Mouse (Mus musculus) heart, adult 9 months (tissue): ENCODE data around the gene Zdhhc25.

Experiments
- DNase-seq, 2 experiments: peaks; one replicate each; pipeline ENCODE4 v3.0.0; 2022; ENCODE audit warnings: low spot score in 2 of 2

Zdhhc25 gene

GRCm38 (mm10) chr15:88600002-88600401 lies at the start of gene Zdhhc25:
Gene Zdhhc25, plus strand, starts transcription at chr15:88600302.
- DNase-seq: no peak

- no peak for DNase-seq
These were observed 47.2 kb upstream of the Zdhhc25 start for GRCm38 (mm10) chr15:88552852-88553251.

GRCm38 (mm10) chr15:88555476-88555875 lies 44.6 kb upstream of the Zdhhc25 start:
- DNase-seq: no peak

GRCm38 (mm10) chr15:88560637-88561036 lies 39.5 kb upstream of the Zdhhc25 start:
- DNase-seq: no peak

GRCm38 (mm10) chr15:88561058-88561730 lies 38.9 kb upstream of the Zdhhc25 start:
- no peak for DNase-seq

GRCm38 (mm10) chr15:88565307-88565706 lies 34.8 kb upstream of the Zdhhc25 start:
- no peak for DNase-seq

GRCm38 (mm10) chr15:88565806-88566205 lies 34.3 kb upstream of the Zdhhc25 start:
- no peak for DNase-seq

GRCm38 (mm10) chr15:88570697-88571096 lies 29.4 kb upstream of the Zdhhc25 start:
- no peak for DNase-seq

- no peak for DNase-seq
These were observed 20.6 kb upstream of the Zdhhc25 start for GRCm38 (mm10) chr15:88579461-88579860.

GRCm38 (mm10) chr15:88602496-88602895 lies 2.4 kb downstream of the Zdhhc25 start:
- no peak for DNase-seq

- no peak for DNase-seq
These were observed 3.1 kb downstream of the Zdhhc25 start for GRCm38 (mm10) chr15:88603091-88603732.

- DNase-seq: no peak
These were observed 3.6 kb downstream of the Zdhhc25 start for GRCm38 (mm10) chr15:88603733-88604119.

GRCm38 (mm10) chr15:88604669-88605414 lies 4.7 kb downstream of the Zdhhc25 start:
- no peak for DNase-seq

GRCm38 (mm10) chr15:88605415-88605785 lies 5.3 kb downstream of the Zdhhc25 start:
- no peak for DNase-seq

GRCm38 (mm10) chr15:88617125-88617524 lies 17.0 kb downstream of the Zdhhc25 start:
- no peak for DNase-seq

- no peak for DNase-seq
These were observed 18.1 kb downstream of the Zdhhc25 start for GRCm38 (mm10) chr15:88618008-88618773.

- no peak for DNase-seq
These were observed 19.9 kb downstream of the Zdhhc25 start for GRCm38 (mm10) chr15:88620017-88620416.

GRCm38 (mm10) chr15:88623891-88624290 lies 23.8 kb downstream of the Zdhhc25 start:
- DNase-seq: no peak

GRCm38 (mm10) chr15:88624874-88625277 lies 24.8 kb downstream of the Zdhhc25 start:
- no peak for DNase-seq

- DNase-seq: no peak
These were observed 25.4 kb downstream of the Zdhhc25 start for GRCm38 (mm10) chr15:88625303-88626066.

- no peak for DNase-seq
These were observed 26.9 kb downstream of the Zdhhc25 start for GRCm38 (mm10) chr15:88626886-88627488.
